Mouse (Mus musculus) hematopoietic multipotent progenitor cell, adult 10-12 weeks (in vitro differentiated cells): ENCODE data around the gene Gm17416. TPM values are rescaled to one million over a fixed set of nuclear protein-coding genes. Genes with fewer than 3 reads are reported as not detected.

Source experiments
- polyA plus RNA-seq: library from polyadenylated mRNA; stranded (reverse); fragments of >175 nt; gene quantifications from 2 replicates; pipeline ENCODE4 v1.2.3, GENCODE M21; 2012; ENCODE audit warnings: low replicate concordance

Gene Gm17416
- polyA plus RNA-seq: not detected in 2 replicates

DNA sequence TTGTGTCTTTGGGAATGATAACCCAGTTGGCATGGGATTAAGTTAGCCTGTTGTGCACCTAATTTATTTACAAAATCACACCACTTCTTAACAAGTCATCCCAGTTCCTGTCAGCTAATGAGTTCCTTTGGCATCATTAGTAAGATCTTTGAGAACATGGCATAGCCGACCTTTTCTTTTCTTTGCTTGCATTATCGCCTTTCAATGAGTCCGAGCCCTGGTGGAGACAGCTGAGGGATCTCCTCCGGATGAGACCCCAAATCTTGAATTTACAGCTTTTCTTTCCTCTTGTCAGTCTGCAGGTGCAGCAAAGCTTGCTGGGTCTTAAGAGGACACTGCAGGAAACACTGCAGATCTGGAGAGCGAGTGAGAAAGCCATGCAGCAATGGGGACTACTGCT, at the start of gene Gm17416:
Gene Gm17416 (plus strand): TSS at position 301 of the 400 bp plus-strand sequence.

DNA sequence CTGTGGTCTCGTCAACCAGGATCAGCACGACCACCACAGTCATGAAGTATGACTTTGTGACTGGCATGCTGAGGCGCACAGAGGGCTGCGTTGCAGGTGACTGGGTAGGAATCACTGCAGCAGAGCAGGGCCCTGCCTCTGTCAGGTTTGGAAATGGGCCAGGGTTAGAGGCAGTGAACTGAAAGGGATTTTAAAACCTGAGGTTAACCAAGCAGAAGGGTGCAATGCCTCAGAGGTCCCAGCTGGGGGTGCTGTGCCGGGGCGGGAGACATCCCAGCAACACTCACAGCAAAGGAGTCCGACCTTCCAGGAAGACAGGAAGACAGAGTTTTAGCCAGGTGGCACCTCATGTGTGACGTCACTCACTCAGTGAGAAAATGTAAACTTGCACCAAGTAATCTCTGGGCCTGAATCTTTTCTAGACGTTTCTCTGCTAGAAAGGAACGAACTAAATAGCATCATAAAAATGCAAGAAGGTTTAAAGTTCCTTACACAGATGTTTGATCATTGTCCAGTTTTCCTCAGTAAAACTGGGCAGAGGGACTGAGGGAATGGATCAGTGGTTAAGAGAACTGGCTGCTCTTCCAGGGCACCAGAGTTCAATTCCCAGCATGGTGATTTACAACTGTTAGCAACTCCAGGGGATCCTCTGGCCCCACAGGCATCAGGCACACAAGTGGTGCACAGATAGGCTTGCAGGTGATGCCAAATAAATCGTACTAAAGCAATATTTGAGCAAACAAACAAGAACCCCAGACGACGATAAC, 29.0 kb upstream of the Gm17416 start, which contains the start of gene Defb29:
Gene Defb29 (minus strand): TSS at position 155 of the 767 bp plus-strand sequence.

DNA sequence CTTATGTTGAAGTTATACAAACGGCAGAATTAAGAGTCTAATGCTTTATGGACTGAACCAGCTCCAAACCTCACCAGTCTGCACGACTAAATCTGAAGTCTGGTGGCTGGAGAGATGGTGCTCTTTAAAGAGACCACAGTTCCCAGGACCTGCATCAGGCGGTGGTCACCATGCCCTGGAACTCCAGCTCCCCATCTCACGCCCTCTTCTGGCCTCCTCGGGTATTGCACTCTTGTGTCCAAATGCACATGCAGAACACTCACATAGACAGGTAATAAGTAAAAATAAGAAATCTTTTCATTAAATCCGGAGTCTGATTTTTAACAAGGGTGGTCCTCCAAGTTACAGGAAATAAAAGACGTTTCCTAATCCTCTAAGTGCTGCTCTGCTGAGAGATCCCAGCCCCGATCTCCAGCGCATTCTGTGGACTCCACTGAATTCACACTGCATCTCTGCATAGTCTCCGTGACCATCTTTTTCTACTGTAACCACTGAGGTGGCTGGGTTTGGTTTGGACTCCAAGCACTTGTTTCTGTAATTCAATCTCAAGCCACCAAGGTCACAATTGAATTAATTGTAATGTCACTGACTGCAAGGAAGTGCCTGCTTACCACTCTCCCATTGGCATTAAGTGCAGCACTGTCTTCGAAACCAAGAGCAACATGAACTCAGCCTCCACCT, 3.1 kb downstream of the Gm17416 start, which contains the start of gene Defb21:
Gene Defb21 (plus strand): TSS at position 631 of the 681 bp plus-strand sequence.

DNA sequence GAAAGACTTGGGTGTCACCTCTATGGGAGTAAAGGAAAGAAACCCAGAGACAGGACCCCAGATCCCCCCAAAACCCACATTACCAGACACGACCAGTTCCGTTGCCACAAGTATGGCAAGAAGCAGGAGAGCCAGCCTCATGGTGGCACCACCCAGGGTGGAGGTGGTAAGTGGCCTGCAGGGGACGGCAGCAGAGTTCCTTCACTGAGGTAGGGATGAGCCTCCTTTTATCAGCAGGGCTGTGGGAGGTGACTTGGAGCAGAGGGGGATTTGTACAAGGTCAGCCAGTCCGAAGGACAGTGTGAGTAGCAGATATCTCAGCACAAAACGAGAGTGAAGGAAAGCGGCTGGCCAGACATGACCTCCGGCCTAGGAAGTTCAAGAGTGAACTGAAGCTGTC, 11.0 kb downstream of the Gm17416 start, which contains the start of gene Defb19:
Gene Defb19 (minus strand): TSS at position 206 of the 400 bp plus-strand sequence.

DNA sequence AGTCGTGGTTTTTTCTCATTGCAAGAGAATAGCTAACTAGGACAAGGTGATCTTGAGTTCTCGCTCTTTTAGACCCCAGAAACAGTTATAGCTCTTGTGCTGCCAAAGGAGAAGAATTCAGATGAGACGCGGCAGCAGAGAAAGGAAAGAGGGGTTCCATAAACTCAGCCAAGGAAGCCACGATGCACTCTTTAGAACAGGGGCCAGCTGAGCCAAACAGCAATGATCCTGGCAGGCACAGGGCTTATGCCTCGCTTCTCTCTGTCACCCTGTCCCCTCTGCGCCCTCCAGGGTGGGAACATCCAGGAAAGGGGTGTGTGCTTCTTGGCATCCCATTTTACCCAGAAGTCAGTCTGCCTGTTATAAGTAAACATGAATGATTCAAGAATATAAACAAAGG, 30.2 kb downstream of the Gm17416 start, which contains the start of gene Defb45:
Gene Defb45 (minus strand): TSS at position 101 of the 400 bp plus-strand sequence.

DNA sequence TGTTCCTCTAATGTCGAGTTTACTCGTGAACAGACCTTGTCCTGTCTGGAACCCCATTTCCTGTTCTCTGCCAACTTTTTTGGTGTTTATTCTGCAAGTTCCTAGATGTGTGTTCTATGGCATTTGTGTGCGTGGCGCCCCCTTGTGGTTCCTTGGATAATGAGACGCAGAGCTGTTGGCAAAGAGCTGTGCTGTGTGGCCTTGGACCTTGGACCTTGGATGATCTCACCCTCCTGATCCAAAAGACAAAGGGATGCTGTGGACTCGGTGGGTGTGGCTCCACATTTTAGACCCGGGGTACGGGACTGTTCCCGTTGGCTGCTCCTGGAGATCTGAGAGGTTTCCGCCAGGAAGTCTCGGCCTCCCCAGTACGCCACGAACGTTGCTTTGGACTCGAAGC, 34.9 kb downstream of the Gm17416 start, which contains the start of gene Defb36:
Gene Defb36 (plus strand): TSS at position 271 of the 400 bp plus-strand sequence.

Other genes with a start within 250 kb of the Gm17416 start
- gene Rbck1, start 236.7 kb upstream of the Gm17416 start, polyA plus RNA-seq: 241 and 403 TPM in 2 replicates
- 2.7 and 3.6 TPM in 2 replicates for gene Trib3, start 225.3 kb upstream of the Gm17416 start, polyA plus RNA-seq
- not detected in 2 replicates for gene Nrsn2, start 192.7 kb upstream of the Gm17416 start, polyA plus RNA-seq
- gene Sox12, start 171.3 kb upstream of the Gm17416 start, polyA plus RNA-seq: 9.1 and 13.9 TPM in 2 replicates
- gene Zcchc3, start 154.3 kb upstream of the Gm17416 start, polyA plus RNA-seq: 3.1 and 3.7 TPM in 2 replicates
- not detected in 2 replicates for gene 6820408C15Rik, start 153.8 kb upstream of the Gm17416 start, polyA plus RNA-seq
- not detected in 2 replicates for gene Defb23, start 104.7 kb upstream of the Gm17416 start, polyA plus RNA-seq
- not detected in 2 replicates for gene Defb20, start 92.3 kb upstream of the Gm17416 start, polyA plus RNA-seq
- gene Defb22, start 79.2 kb upstream of the Gm17416 start, polyA plus RNA-seq: not detected in 2 replicates
- gene Defb26, start 57.6 kb upstream of the Gm17416 start, polyA plus RNA-seq: not detected in 2 replicates
- gene Defb28, start 51.1 kb upstream of the Gm17416 start, polyA plus RNA-seq: not detected in 2 replicates
- not detected in 2 replicates for gene Defb29, start 29.2 kb upstream of the Gm17416 start, polyA plus RNA-seq
- gene Defb21, start 3.4 kb downstream of the Gm17416 start, polyA plus RNA-seq: not detected in 2 replicates
- gene Defb19, start 11.0 kb downstream of the Gm17416 start, polyA plus RNA-seq: not detected in 2 replicates
- gene Defb45, start 30.1 kb downstream of the Gm17416 start, polyA plus RNA-seq: not detected in 2 replicates
- not detected in 2 replicates for gene Defb36, start 35.0 kb downstream of the Gm17416 start, polyA plus RNA-seq
- gene Defb25, start 53.7 kb downstream of the Gm17416 start, polyA plus RNA-seq: not detected in 2 replicates
- 1.7 and 3.7 TPM in 2 replicates for gene Rem1, start 57.6 kb downstream of the Gm17416 start, polyA plus RNA-seq
- 119 and 232 TPM in 2 replicates for gene H13, start 100.1 kb downstream of the Gm17416 start, polyA plus RNA-seq
- 0.93 and 3.1 TPM in 2 replicates for gene Mcts2, start 117.7 kb downstream of the Gm17416 start, polyA plus RNA-seq
- 5.5 and 8.9 TPM in 2 replicates for gene Id1, start 166.9 kb downstream of the Gm17416 start, polyA plus RNA-seq
- gene Cox4i2, start 184.8 kb downstream of the Gm17416 start, polyA plus RNA-seq: 0.21 and 0.42 TPM in 2 replicates